Mouse (Mus musculus) right cerebral cortex, adult 2 months (tissue): ENCODE data around the gene Fcrla.

Experiments used
- DNase-seq, 2 experiments: peaks; one replicate each; pipeline ENCODE4 v3.0.0; 2021 to 2022; ENCODE audit warnings: low spot score in 2 of 2

Gene Fcrla

DNA sequence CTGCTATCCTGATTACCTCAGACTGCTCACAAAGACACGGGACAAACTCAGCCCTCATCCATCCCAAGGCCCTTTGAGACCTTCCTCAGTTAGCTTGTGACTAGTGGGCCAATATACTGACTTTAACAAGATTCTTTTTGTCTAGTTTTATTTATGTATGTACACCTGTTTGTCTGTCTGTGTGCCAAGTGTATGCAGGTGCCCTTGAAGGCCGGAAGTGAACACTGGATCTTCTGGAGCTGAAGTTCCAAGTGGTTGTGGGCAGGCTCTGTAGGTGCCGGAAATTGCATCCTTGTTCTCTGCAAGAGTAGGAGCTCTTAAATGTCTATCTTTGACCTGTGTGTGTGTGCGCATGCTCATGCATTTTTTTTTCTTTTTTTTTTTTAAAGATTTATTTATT lies 1.9 kb upstream of the Fcrla start:
- DNase-seq, result no peak

DNA sequence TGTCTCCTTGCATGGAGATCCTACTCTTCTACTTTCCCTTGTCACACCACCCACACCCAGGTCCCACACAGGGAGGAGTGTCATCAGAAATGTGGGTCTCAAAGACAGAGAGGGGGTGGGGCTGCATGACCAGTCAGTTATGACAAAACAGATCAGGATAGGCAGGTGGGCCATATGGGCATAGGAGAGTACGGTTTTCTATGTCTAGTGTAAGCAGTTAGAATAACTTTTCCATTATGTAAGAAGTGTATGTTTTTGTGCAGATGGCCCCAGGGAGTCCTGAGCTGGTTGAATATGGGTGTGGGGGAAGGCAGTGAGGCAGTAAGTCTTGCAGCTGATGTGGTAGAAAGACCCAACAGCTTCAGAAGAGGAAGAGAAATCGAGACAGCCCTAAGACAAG lies 1.1 kb upstream of the Fcrla start:
- DNase-seq, result no peak

DNA sequence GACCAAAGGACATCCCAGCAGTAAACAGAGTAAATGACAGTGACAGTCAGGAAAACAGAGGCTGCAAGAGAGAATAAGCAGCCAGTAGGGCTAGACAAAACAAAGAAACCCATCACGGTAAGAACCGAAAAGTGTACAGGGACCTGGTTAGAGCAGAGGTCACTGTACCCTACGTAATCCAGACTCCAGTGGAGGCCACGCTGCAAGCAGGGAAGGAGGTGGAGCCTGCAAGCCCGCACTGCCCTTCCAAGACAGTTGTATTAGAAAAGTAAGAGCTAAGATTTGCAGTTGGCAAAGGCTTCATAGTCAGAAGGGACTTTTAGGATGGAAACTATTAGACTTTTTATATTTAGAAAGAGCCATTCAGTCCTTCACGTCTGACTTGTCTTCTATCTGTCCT lies 442 bp downstream of the Fcrla start:
- DNase-seq, result no peak

DNA sequence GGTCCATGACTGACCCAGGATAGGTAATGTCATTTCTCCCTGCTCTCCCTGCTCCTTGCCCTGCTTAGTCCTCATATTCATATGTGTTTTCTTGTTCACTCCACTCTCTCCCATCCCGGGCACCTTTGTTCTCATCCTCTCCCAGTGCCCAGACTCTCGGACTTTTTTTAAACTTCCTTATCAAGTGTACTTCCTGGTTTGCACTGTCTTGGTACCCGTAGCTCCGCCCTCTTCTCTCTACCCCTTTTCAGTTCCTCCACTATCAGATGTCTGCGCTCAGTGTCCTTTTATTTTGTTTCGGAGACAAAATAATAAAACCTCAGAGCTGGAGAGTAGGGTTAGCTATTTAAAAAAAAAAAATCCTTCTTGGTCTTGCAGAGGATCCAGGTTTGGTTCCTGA lies 2.9 kb downstream of the Fcrla start:
- no peak for DNase-seq

DNA sequence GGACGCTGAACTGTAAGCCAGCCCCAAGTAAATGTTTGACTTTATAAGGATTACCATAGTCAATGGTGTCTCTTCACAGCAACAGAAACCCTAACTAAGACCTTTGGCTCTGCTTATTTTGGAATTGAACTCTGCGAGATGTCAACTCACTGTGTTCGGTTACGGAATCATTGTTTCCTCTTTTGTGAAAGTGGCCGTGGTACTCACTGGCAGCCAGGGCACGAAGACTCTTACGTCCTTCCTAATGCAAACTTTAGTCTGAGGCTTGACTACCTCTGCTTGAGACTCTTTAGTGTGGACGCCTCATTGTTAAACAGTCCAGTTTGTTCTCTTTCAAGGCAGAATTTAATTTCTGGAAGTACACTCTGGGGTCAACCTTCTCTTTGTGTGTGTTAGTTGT lies 8.1 kb downstream of the Fcrla start:
- no peak for DNase-seq

DNA sequence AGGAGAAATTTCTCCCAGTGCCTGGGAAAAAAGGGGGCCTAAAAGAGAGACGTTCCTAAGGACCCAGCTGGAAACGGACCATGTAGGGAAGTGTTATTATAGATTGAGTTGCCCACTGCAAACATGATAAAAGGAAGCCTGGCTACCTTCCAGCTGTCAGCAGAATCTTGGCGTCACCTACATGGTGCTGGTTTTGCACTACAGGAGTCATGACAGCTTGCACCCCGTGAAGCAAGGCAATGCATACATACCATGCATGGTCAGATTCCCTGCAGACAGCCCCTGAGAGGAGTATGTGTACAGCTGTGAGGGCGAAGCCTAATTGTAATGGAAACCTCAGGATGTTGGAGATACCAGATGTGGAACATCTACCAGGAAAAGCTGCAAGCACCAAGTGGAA lies 11.7 kb downstream of the Fcrla start:
- no peak for DNase-seq

DNA sequence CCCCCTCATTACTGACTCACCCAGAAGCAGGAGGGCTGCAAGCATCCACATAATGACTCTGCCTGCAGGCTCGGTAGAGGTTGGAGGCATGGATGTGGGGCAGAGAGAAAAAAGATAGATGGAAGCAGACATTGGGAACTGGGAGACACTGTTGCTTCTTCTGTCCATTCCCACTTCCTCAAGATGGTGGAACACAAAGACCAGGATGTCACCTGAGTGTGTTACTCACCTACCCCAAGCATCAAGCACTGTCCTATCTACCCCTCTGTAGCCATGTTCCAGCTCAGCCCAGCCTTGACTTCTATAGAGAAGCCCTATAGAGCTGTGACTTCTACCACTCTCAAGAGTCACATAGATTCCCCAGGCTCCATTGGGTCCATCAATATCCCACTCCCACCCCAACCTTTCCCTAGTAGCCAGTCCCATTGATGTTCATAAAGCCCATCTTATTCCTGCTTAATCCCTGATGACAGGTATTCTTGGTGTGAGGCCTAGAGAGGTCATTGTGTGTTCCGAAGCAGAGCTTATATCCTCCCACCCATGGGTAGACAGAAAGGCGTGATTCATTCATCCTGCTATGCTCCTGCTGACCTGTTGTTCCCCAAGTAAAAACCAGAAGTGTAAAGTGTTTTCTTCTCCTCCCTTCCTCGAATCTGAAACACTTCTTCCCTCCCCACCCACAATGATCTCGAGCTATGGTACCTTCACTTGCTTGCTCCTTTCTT lies 14.3 kb downstream of the Fcrla start, which contains the start of gene Fcrlb:
Fcrlb (minus strand) TSS at position 51 of the 725 bp plus-strand sequence.
- no peak for DNase-seq

DNA sequence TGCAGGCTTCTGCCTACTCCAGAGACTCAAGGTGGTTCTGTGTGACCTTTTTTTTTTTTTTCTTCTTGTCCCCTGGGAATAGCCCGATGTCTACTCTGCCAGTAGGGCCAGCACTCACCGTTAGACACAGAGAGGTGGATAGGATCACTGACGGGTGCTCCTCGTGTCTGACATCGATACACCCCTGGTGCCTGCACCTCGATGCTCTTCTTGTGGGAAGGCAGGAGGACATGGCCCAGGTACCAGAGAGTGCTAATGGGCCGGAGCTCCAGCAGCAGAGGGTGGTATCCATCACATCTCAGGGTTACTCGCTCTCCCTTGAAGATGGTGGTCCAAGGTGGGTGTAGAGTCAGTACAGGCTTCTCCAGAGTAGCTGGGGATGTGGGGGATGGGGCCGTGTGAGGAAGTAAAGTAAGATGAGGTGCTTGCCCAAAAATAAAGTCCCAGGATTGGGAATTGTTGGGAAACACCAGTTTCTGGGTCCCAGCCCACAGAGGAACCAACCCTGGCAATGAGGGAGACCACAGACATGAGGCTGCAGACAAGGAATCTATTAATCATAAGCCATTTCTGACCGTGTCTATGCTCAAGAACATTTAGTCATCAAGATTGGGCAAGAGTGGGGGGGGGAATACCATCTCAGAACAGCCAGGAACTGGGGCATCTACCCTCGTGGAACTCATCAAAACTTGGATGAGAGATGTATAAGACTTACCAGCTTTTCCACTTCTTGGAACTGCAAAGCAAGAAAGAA lies 15.3 kb downstream of the Fcrla start:
- DNase-seq, result no peak

DNA sequence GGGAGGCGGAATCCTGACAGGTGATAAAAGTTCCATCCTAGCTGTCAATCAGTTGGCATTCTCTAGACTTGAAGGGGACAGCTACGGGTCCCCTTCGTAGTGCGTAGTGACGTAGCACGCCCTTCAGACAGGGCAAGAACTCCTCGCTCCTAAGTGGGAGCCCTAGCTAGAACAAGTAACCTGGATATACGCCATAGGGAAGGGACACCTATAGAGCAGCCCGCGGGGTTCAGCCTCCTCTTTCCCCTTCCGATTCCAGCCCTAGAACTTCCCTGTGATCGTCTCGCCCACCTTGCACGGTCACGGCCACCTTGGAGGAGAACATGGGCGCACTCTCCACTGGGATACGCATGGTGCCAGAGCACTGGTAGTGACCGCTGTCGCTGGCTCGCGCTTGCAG lies 19.0 kb downstream of the Fcrla start:
- DNase-seq, result no peak

DNA sequence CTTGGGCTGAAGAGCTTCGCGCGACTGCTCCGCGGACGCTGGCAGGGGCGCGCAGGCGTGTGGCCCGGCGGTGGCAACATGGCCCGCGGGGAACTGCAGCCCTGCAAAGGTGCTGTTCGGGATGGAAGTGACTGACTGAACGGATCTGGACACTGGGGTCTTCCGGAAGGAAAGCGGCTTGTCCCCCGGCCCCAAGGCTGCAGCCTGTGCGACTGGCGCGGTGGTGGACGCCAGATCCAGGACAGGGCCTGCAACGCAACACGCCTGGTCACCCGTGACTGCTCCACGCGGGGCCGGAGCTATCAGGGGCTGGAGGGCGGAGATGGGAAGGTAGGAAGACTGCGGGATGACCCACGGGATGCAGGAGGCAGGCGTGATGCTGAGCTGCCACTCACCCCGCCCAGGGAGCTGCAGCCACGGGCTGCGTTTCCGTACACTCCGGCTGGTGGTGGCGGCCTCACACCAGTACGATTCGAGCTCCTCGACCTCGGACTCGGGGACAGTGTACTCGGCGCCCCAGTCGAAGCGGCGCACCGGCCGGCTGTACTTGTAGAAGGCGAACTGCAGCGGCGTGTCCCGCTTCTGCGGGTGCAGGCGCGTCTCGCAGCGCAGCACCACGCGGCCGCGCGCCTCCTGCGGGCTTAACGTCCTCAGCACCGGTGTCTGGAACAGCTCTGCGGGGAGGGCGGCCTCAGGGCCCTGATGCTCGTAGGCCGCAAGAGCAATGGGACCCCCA lies 19.8 kb downstream of the Fcrla start:
- peak; percentile 31 to 34 for DNase-seq

DNA sequence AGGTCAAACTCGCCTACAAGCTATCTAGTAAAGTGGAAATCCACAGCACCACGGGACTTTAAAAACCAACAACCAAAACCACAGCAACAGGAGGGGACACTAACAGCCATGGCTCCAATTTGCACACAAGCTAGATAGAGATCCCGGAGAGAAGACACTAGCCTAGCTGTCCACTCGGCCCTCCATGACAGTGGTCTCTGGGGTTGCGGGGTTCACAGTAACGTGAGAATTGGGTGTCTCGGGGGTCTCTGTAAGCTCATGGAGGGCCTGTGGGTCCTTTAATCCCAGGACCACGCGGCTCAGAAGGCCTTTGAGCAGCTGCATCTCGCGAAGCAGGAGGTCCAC lies 20.3 kb downstream of the Fcrla start:
- DNase-seq, result peak in 1 of 2 experiments; percentile 9

DNA sequence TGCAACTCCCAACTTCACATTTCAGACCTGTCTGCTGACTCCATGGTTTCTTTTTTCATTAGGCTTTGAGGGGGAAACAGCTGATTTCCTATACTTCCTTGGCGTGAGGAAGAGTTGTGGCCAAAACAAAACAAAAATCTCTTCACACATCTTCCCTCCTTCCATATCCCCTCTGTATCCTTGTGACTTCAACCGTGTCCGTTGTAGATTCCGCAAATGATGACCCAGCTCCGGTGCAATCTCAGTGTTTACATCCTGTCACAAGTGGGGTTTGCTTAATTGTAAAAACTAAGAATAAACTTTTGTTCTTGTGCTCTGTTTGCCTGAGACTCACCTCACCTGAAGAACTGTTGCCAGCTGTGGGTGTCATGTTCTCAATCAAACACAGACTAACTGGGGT lies 23.9 kb downstream of the Fcrla start:
- DNase-seq, result no peak

DNA sequence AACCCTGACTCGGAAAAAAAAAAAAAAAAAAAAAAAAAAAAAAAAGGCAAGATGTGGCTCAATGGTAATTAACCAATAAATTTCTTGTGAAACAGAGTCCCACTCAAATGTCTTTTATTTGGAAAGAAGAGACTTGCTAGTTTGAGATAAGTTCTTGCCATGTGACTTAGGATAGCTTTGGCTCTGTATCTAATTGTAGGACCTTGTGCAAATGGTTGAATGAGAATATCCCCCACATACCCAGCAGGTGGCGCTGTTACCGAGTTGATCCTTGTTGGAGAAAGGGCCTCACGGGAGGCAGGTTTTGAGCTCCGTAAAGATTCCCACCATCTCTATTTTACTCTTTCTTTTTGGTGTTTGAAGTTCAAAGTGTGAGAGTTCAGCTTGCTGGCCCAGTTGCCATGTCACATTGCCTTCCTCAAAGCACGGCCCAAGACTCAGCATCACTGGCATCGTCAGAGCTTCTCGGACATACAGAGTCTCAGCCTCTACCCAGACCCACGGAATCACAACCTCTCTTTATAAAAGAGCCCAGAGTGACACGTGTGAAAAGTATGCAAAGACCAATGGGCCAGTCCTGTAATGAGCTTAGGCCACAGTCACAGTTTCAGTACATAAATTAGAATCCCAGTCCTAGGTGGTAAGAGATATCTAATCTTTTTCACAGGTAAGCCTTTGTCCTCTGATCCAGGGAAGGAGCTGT lies 25.7 kb downstream of the Fcrla start:
- DNase-seq, result peak; percentile 88 to 93

DNA sequence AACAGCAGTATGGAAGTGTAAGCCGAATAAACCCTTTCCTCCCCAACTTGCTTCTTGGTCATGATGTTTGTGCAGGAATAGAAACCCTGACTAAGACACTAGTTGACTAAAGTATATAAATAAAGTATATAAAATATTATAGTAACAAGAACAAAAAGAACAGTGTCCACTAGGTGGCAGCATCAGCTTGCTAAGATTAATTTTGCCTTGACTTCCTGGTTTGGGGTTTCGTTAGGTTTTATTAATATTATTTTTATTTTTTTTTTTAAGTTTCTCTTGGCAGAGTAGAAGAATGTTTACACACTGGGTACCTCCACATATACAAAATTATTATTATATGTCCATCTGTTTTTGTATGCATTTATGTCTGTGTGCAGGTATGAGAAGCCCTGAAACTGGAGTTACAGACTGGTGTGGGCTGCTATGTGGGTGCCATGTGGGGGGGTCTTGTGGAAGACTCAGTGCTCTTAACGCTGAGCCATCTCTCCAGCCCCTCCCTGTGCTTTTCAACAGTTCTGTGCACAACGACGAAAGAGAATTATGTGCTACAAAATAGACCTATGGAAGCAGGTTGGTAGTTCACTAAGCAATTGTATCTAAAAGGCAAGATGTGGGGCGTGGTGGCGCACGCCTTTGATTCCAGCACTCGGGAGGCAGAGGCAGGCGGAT lies 26.4 kb downstream of the Fcrla start:
- DNase-seq, result peak; percentile 60 to 72

DNA sequence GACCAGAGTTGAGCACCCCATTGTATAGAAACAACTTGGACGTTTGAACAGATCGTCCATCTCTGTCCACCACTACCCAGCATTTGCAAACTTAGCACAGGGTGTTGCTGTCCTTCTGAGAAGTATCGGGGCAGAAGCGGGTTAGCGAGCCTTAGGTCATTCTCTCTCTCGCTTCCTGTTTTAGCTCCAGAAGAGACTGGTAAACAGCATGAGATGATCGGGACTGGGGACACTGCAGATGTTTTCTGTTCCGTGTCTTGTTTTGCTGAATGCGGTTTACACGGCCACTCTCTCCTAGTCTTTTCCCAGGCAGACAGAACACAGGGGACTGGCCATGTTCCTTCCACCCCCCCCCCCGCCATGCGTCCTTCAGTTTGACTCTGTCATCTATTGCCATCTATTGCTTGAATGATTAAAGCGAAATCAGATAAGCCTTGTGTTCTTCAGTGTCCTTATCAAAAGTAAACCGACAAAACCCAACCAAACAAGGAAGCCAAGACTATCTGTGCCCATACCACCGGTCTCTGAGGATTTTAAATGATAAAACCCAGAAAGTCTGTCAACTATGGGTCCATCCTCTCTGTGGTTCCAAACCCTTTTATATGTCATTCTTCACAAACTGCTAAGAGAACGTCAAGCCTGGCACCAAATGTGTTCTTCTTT lies 28.8 kb downstream of the Fcrla start:
- DNase-seq, result no peak

DNA sequence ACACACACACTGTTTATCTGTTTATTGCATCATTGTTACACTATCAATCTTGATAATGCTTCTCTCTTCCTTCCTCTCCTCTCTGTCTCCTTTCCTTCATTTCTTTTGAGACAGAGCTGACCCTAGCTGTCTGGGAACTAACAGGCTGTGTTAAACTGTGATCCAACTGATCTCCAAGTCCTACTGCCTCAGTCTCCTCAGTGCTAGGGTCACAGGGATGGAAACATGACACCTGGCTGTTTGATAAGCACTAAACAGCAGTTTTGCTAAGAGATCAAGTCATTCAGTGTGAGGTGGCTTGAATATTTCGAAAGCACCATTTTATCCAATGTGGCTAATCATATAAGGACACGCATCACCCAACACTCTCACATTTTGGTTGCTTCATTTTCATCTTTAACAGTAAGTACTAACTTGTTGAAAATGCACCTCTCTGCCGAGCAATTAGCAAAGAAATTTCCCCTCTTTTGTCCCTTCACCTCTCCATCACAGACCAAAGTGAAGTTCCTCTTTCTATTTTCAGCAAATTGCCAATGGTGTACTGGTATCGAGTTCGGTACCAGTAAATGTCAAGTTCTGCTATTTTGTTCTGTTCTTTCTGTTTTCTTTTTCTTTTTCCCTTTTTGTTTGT lies 30.6 kb downstream of the Fcrla start:
- no peak for DNase-seq

DNA sequence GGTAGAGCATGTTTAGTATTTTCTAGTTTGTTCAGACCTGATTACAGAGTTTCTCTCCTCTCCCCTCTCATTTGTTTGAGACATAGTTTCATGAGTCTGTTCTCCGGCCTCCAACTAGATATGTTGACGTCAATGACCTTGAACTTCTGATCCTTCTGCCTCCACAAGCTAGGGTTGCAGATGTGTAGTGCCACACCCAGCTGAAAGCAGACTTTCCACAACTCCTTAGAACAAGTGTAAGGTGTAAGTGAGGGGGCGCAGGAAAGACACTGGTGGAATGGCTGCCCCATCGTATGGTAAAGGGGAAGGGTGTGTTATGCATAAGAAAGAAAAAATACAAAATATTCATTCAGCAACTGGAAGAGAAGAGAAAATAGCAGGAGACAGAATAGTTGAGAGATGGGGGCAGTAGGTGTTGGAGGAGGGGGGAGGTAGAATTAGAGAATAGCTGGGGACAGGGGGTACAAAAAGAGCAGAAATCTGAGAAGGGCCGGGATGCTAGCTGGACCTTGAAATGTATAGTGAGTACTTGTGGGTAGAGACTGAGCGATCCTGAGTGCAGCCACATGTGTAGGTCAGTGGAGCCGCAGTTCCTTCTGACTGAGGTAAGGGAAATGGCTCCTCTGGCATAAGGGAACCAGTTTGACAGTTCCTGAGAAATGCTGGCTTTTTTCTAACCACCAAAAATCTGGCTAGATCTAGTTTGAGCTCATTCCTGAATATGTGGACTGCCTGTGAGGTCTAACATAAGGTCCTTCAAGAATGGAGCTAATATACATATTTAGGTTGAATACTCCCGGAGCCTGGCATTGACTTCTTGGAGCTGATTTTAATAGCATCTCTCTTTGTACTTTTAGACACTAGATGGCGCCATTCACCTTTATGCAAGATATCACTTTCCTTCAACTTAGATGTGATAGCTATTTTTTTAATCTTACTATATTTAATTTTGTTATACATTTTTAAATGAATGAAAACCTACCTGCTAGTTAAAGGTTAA lies 32.5 kb downstream of the Fcrla start:
- DNase-seq, result no peak

DNA sequence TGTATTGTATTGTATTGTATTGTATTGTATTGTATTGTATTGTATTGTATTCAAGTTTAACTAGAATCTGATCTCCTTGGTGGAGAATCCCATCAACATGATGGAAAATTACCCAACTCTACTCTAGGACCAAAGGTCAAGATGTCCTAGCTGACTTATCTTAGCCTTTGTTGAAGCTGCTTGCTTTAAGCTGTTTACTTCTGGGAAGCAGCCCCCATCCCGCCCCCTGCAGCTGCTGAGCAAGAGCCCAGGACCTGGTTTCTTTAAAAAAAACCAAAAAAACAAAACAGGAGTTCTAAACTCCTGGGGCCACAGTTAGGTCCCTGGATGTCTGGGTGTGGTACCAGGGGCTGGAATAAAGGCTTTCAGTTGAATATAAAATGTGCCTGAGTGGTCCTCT lies 35.1 kb downstream of the Fcrla start:
- no peak for DNase-seq

DNA sequence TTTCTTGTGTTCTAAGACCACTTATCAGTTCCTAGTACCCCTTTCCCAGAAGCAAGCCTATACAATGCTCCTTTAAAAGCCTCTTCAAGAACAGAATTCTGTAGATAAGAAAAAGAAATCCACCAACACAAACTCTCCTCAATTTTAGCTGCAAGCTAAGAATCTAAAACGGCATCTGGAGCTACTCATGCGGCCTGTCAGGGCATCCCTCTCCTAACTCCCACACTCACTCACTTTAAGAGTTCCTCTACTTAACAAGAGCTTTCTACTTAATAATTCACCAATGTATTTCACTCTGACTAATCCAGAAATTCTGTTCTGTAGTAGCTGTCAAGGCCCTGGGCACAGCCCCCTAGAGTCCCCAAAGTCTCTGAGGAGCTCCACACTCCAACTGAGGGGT lies 35.7 kb downstream of the Fcrla start:
- DNase-seq, result no peak
